Mouse (Mus musculus) CH12.LX (cell line): ENCODE measurements at regions not wholly inside any gene's neighbourhood (a gene's known extent, or its start where the extent isn't known, plus 50 kb on each side); places are given as distances from the start of the nearest gene placed in this dataset.

Experiments used
- CTCF ChIP-seq, 2 experiments: IDR thresholded peaks in 1 of 2; conservative IDR thresholded peaks in 1 of 2; 2 replicates each; pipeline ENCODE4 v1.5.1; 2011 to 2012; ENCODE audit warnings: low read depth in 2 of 2, low read length in 2 of 2, improper control_type of control experiment in 1 of 2, inconsistent platforms in 1 of 2, mild to moderate bottlenecking in 1 of 2, moderate library complexity in 1 of 2
- HCFC1 ChIP-seq: IDR thresholded peaks from 2 replicates; pipeline ENCODE4 v1.6.1; 2012; ENCODE audit warnings: low read depth, mild to moderate bottlenecking, inconsistent platforms, low read length, improper control_type of control experiment
- MAZ ChIP-seq: IDR thresholded peaks from 2 replicates; pipeline ENCODE4 v1.6.1; 2012; ENCODE audit warnings: low read depth, mild to moderate bottlenecking, inconsistent platforms, low read length, improper control_type of control experiment, moderate library complexity
- MXI1 ChIP-seq: IDR thresholded peaks from 2 replicates; pipeline ENCODE4 v1.6.1; 2011; ENCODE audit warnings: mild to moderate bottlenecking, low read depth, low read length, improper control_type of control experiment
- NRF1 ChIP-seq: IDR thresholded peaks from 2 replicates; pipeline ENCODE4 v1.6.1; 2014; ENCODE audit warnings: low read depth, mild to moderate bottlenecking, inconsistent platforms, low read length, improper control_type of control experiment, moderate library complexity
- POLR2A ChIP-seq: IDR thresholded peaks from 2 replicates; pipeline ENCODE4 v1.6.1; 2011; ENCODE audit warnings: low read depth, mild to moderate bottlenecking, improper control_type of control experiment, low read length
- RAD21 ChIP-seq: IDR thresholded peaks from 2 replicates; pipeline ENCODE4 v1.6.1; 2011; ENCODE audit warnings: low read depth, mild to moderate bottlenecking, low read length, improper control_type of control experiment, moderate library complexity
- SMC3 ChIP-seq: IDR thresholded peaks from 2 replicates; pipeline ENCODE4 v1.6.1; 2011; ENCODE audit warnings: low read depth, low read length, improper control_type of control experiment
- TBP ChIP-seq: conservative IDR thresholded peaks from 2 replicates; pipeline ENCODE4 v1.6.1; 2011; ENCODE audit warnings: low read depth, low read length, improper control_type of control experiment

DNA sequence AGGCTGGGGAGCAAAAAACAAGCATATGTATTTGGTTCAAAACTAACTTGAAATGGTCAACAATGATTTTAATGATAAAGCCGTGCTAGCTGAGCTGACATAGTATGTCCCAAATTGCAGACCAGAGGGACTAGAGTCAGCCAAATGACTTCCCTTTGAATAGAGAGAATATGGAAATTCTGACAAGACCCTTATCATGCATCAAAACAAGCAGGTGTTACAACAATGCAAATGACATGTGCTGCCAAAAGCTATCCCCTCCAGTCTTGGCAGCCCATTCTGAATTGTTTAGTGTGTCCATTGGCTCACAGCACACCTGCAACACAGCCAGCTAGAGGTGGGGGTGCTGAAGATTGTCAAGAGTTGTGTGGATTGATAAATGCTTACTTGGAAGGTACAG is 87.5 kb upstream of the Lrrn1 start:
- TF ChIP-seq CTCF (conservative IDR thresholded peaks at IDR 0.05 in 1 of 2, IDR thresholded peaks at IDR 0.05 in 1 of 2; ENCODE audit: low read depth in 2 of 2, low read length in 2 of 2) = no peak
- TF ChIP-seq SMC3 = no peak
- no peak for TF ChIP-seq HCFC1
- no peak for TF ChIP-seq POLR2A
- TF ChIP-seq TBP = no peak
- TF ChIP-seq MXI1 = no peak
- no peak for TF ChIP-seq RAD21
- no peak for TF ChIP-seq NRF1
- no peak for TF ChIP-seq MAZ
